Mouse (Mus musculus) forebrain, embryonic 12.5 days (tissue): ENCODE data around the gene Ide. TPM values are rescaled to one million over a fixed set of nuclear protein-coding genes. Genes with fewer than 3 reads are reported as not detected.
A peak's percentile ranks its signal among the peaks of the same experiment; 100 is the strongest.

ENCODE experiments used
- ATAC-seq: fragments of 200-750 bp; cut with Nextera tagmentation; 2 replicates; pipeline ENCODE4 v1.8.0; 2017; ENCODE audit warnings: moderate TSS enrichment; ENCODE audit not compliant: low FRiP score
- H3K27ac ChIP-seq: fragments of 300-500 bp; sonication (generic); 2 replicates; pipeline ENCODE4 v1.5.1; 2016; ENCODE audit warnings: mild to moderate bottlenecking
- H3K27me3 ChIP-seq: fragments of 300-500 bp; sonication (generic); 2 replicates; pipeline ENCODE4 v1.6.1; 2016; ENCODE audit warnings: mild to moderate bottlenecking
- H3K36me3 ChIP-seq: fragments of 300-500 bp; sonication (generic); replicated peaks from 2 replicates; pipeline ENCODE4 v1.6.1; 2016; ENCODE audit warnings: mild to moderate bottlenecking
- H3K4me1 ChIP-seq: fragments of 300-500 bp; sonication (generic); 2 replicates; pipeline ENCODE4 v1.6.1; 2016
- H3K4me2 ChIP-seq: fragments of 300-500 bp; sonication (generic); 2 replicates; pipeline ENCODE4 v1.6.1; 2016; ENCODE audit warnings: mild to moderate bottlenecking, moderate library complexity
- H3K4me3 ChIP-seq: fragments of 300-500 bp; sonication (generic); replicated peaks from 2 replicates; pipeline ENCODE4 v1.5.1; 2016; ENCODE audit warnings: mild to moderate bottlenecking
- H3K9ac ChIP-seq: fragments of 300-500 bp; sonication (generic); 2 replicates; pipeline ENCODE4 v1.6.1; 2016; ENCODE audit warnings: mild to moderate bottlenecking
- H3K9me3 ChIP-seq: fragments of 300-500 bp; sonication (generic); 2 replicates; pipeline ENCODE4 v1.6.1; 2016
- WGBS: fragments of 180-500 bp; shearing (Covaris S2); methylation state at CpG from one replicate; pipeline ENCODE4 v1.1.7; 2016; 5-methylcytosine and 5-hydroxymethylcytosine counted together
- polyA plus RNA-seq: library from polyadenylated mRNA; unstranded; fragments of >200 nt; fragmentation: Nextera tagmentation; extraction: Ambion mirVana; gene quantifications from 2 replicates; pipeline ENCODE4 v1.2.1, GENCODE M21; 2016

The Ide gene
- 53.1 and 56.2 TPM in 2 replicates for polyA plus RNA-seq

DNA sequence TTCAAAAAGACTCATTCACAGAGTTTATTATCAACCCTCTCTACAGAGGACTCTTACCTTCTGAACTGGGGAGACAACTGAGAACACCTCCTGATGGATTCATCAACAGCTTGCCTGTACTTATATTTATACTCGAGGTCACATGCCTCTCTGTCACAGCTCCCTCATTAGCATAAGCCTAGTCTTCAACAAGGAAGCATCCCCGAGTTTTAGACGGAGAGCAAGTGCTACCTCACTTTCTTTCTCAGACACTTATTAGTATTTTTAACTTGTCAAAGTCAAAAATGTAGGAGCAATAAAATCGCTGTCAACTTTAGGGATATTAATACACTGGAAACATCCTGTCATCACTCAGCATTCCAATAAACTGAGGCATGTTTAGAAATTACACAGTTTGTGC lies at the start of gene Ide:
TSS of gene Ide (minus strand) at position 101 of the 400 bp plus-strand sequence.
- H3K27ac ChIP-seq = no peak within 1 kb of the TSS
- no peak for ATAC-seq
- WGBS = 73% methylated on average over 4 of the region's 4 CpGs
- no peaks in the 10 kb centered on the region for H3K27me3 ChIP-seq
- H3K9me3 ChIP-seq = no peaks in the 10 kb centered on the region
- H3K4me1 ChIP-seq = no peaks in the 10 kb centered on the region
- H3K4me2 ChIP-seq = no peak within 1 kb of the TSS
- H3K9ac ChIP-seq = no peak within 1 kb of the TSS
- H3K36me3 ChIP-seq = no peaks in the 10 kb centered on the region
- no peak within 1 kb of the TSS for H3K4me3 ChIP-seq

DNA sequence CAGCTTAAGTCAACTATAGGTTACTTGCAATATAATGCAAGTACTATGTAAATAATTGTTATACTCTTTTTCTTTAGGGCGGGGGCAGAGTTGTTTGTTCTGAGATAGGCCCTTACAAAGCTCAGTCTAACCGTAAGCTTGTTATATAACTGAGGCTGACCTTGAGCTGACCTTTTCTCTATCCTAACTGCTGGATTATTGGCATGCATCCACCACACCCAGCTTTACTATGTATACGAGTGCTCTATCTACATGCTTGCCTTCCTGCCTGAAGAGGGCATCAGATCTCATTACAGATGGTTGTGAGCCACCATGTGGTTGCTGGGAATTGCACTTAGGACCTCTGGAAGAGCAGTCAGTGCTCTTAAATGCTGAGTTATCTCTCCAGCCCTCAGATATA lies 48.5 kb upstream of the Ide start:
- no peaks in the 10 kb centered on the region for H3K9me3 ChIP-seq
- H3K36me3 ChIP-seq = peaks cover 53% of the 10 kb centered on the region
- no peak overlapping the region for H3K4me2 ChIP-seq
- H3K27ac ChIP-seq = no peak overlapping the region
- no peaks in the 10 kb centered on the region for H3K4me1 ChIP-seq
- 83% methylated on average over 3 of the region's 3 CpGs for WGBS
- ATAC-seq = no peak
- H3K4me3 ChIP-seq = no peak overlapping the region
- no peak overlapping the region for H3K9ac ChIP-seq
- H3K27me3 ChIP-seq = no peaks in the 10 kb centered on the region

DNA sequence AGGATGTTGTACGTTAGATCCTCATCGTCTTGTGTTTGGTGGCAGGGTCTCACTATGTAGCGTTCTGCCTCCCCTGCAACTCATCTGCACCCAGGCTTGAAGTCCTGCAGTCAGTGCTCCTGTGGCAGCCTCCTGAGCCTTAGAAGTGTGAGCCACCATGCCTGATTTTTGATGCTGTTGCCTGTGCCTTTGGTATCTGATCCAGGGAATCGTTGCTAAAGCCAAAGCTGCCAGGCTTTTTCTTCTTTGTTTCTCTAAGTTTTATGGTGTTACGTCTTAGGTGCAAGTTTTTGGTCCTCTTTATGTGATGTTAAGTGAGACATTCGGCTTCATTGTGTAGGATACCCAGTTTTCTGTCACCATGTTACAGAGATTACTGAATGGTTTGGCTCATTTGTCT lies 41.2 kb upstream of the Ide start:
- Histone ChIP-seq H3K9ac (peak overlapping the region; percentile 33; the same call in 1 of the 2 replicates), H3K27ac (no peak overlapping the region)
- 82% methylated on average over 6 of the region's 6 CpGs for WGBS

DNA sequence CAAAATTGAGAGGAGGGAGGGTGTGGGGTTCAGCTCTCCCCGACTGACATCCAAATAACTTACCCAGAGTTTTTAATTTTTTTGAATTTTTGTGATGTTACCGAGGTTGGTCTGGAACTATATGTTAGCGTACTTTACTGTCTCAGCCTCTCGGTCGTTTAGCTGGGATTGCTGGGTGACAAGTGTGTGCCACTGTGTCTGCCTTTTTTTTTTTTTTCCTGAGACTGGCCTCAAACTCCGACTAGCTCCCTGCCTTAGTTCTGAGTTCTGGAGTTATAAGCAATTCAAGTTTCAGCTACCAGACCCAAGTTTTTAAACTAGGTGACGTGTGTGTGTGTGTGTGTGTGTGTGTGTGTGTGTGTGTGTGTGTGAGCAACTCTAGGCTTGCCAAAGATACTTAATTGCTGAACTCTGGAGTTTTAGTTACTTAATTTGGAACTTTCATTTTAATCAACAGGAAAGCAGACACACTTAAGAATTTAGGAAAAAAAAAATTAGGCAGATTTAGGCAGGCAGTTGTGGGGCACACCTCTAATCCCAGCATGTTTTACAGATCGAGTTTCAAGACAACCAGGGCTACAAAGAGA lies 39.8 kb upstream of the Ide start:
- Histone ChIP-seq H3K4me3 (peak overlapping the region; percentile 88), H3K4me1 (peaks cover 36% of the 10 kb centered on the region), H3K27ac (no peak overlapping the region), H3K4me2 (peak overlapping the region; percentile 65), H3K27me3 (no peaks in the 10 kb centered on the region), H3K36me3 (no peaks in the 10 kb centered on the region), H3K9me3 (no peaks in the 10 kb centered on the region), H3K9ac (peak overlapping the region; percentile 74)
- ATAC-seq = no peak
- WGBS = 26% methylated on average over 8 of the region's 8 CpGs

More for the DNA sequence above, 41.2 kb upstream of the Ide start:
- 0 out of 2 replicates have a peak overlapping the region, but pooled peaks have one; percentile 5 for H3K4me3 ChIP-seq
- no peaks in the 10 kb centered on the region for H3K27me3 ChIP-seq
- peak overlapping the region; percentile 26 for H3K4me2 ChIP-seq
- no peak for ATAC-seq
- 0 out of 2 replicates have a peak, but pooled peaks cover 5% of the 10 kb centered on the region for H3K36me3 ChIP-seq
- H3K4me1 ChIP-seq = peaks cover 36% of the 10 kb centered on the region
- H3K9me3 ChIP-seq = no peaks in the 10 kb centered on the region

DNA sequence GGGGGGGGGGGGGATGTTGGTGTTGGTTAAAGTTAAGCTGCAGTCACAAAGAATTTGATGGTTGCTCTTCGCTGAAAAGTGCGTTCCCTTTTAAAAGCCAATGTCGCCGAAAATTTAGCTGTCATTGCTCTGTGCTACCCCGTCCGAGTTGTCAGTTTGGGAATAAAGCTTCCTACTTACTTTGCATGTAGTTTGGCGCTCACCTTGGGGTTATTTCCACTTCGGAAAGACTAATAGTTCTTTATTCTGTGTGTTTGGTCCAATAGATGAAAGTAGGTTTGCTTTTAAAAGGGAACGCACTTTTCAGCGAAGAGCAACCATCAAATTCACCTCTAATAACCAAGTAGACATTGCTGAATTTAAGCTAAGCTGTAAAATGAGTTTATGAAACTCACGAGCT lies 39.2 kb upstream of the Ide start:
- Histone ChIP-seq H3K4me3 (peak overlapping the region; percentile 88), H3K9ac (peak overlapping the region; percentile 74), H3K4me1 (peaks cover 36% of the 10 kb centered on the region), H3K9me3 (no peaks in the 10 kb centered on the region), H3K27ac (peak overlapping the region; percentile 97; the same call in 1 of the 2 replicates), H3K36me3 (no peaks in the 10 kb centered on the region), H3K27me3 (no peaks in the 10 kb centered on the region), H3K4me2 (peak overlapping the region; percentile 65)
- 3% methylated on average over 11 of the region's 11 CpGs for WGBS
- ATAC-seq = no peak

DNA sequence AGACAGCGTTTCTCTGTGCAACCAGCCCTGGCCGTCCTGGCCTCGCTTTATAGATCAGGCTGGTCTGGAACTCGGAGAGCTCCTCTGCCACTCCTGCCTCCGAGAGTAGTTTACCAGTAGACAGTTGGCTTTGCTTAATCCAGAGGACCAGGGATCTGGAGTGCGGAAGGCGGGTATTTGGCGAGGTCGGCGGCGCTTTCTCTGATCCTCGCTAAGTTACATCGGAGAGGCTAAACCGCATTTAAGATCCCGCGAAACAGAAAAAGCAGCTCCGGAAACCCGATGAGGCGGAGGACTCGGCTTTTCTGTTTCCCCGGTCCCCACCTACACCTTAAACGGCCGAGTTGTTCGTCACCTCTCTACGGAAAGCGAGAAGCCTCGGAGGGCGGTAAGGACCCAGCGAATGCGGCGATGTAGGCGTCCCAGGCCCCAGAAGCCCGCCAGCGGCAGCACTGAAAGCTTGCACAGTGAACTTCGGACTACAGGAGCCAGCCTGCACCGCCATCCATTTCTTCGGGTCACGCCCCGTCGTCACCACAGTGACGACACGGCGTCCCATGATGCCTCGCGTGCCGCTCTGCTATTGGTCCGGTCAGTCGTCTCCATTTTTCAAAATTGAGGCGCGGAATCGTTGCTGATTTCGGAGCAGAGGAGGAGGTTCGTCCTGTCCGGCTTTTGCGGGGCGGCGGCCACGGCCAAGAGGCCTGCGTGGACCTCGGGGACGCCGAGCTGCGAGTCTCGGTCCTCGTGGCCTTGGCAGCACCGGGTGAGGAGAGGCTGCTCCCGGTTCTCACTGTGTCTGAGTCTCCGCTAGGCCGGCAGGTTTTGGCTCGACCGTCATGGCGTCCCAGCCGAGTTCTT lies 38.3 kb upstream of the Ide start, which contains the start of gene Kif11:
TSS of gene Kif11 (plus strand) at position 649 of the 861 bp plus-strand sequence.
- Histone ChIP-seq H3K4me3 (peak within 1 kb of the TSS; percentile 88), H3K27me3 (no peaks in the 10 kb centered on the region), H3K27ac (peak within 1 kb of the TSS; percentile 97), H3K9ac (peak within 1 kb of the TSS; percentile 74), H3K4me1 (peaks cover 36% of the 10 kb centered on the region), H3K4me2 (peak within 1 kb of the TSS; percentile 65), H3K9me3 (no peaks in the 10 kb centered on the region), H3K36me3 (no peaks in the 10 kb centered on the region)
- under 1% methylated on average over 73 of the region's 73 CpGs for WGBS
- ATAC-seq = peak; percentile 99

DNA sequence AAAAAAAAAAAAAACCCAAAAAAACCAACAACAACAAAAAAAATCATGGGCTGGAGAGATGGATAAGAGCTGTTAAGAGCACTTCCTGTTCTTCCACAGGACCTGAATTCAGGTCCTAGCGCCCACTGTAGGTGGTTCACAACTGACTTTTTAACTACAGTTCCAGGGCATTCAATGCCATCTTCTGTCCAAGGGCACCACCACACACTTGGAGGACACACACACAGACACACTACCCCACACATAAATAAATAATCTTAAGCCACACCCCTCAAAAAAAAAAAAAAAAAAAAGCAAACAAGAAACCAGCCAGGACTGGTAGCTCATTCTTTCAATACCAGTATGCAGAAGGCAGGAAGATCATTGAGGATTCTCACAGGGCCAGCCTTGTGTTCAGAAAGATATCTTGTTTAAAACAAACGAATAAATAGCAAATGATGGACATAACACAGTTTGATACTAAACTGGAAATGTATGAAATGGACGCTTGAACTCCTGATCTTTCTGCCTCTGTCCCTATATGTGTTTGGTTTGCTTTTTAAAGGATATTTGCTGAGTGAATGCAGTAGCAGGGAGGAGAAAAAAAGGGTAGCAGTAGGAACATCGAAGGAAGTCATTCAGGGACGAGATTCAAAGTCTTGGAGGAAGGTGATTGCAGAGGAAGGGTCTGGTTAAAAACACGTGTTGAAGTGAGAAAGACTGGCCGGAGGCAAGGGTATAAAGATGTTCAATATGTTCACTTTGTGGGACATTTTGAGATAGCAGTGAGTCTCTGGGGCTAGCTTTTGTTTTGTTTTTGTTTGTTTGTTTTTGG lies 37.5 kb upstream of the Ide start:
- no peaks in the 10 kb centered on the region for H3K27me3 ChIP-seq
- ATAC-seq = no peak

DNA sequence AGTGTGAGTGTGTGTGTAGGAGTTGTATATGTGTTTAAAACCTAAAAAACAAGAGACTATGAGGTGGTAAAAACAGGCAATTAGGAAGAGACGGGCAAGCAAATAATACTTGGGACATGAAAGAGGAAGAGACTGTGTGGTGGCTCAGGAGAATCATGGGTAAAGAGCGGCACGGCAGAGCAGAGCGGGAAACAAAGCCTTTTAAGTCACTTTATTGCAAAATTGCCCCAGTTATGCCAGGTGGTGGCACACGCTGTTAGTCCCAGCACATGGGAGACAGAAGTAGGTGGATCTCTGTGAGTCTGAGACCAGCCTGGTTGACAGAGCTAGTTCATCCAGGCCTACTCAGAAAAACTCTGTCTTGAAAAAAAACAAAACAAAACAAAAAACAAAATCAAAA lies 32.7 kb upstream of the Ide start:
- H3K36me3 ChIP-seq = no peaks in the 10 kb centered on the region
- no peaks in the 10 kb centered on the region for H3K9me3 ChIP-seq
- H3K4me3 ChIP-seq = no peak overlapping the region
- H3K9ac ChIP-seq = no peak overlapping the region
- no peak overlapping the region for H3K27ac ChIP-seq
- no peaks in the 10 kb centered on the region for H3K27me3 ChIP-seq
- ATAC-seq = no peak
- H3K4me1 ChIP-seq = peaks cover 6% of the 10 kb centered on the region
- H3K4me2 ChIP-seq = no peak overlapping the region
- WGBS = 92% methylated on average over 5 of the region's 5 CpGs

More for the DNA sequence above, 37.5 kb upstream of the Ide start:
- Histone ChIP-seq H3K9me3 (no peaks in the 10 kb centered on the region), H3K4me3 (peak overlapping the region; percentile 88), H3K9ac (peak overlapping the region; percentile 74), H3K4me1 (peaks cover 30% of the 10 kb centered on the region), H3K27ac (peak overlapping the region; percentile 97), H3K4me2 (peak overlapping the region; percentile 65), H3K36me3 (no peaks in the 10 kb centered on the region)
- WGBS = 24% methylated on average over 7 of the region's 7 CpGs

DNA sequence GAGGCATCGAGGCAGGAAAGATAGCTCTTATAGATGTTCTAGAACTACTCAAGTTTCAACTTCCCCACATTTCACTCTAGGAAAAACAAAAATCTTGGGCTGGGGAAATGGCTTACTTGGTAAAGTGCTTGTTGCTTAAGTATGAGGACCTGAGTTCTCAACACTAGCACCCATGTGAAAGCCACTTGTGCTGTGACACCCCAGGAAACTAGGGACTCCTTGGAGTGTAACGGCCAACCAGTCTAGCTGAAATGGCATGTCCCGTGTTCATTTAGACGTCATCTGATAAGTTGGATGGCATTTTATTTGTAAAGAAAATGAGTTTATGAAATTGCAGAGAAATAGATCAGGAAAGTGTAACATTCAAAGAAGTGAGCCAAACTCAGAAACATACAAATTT lies 32.3 kb upstream of the Ide start:
- 90% methylated on average over 4 of the region's 4 CpGs for WGBS
- H3K4me1 ChIP-seq = peaks cover 1% of the 10 kb centered on the region; the same call in 1 of the 2 replicates
- H3K27ac ChIP-seq = no peak overlapping the region
- no peaks in the 10 kb centered on the region for H3K27me3 ChIP-seq
- H3K36me3 ChIP-seq = no peaks in the 10 kb centered on the region
- no peak overlapping the region for H3K9ac ChIP-seq
- H3K9me3 ChIP-seq = no peaks in the 10 kb centered on the region
- H3K4me2 ChIP-seq = no peak overlapping the region
- ATAC-seq = no peak
- H3K4me3 ChIP-seq = no peak overlapping the region

DNA sequence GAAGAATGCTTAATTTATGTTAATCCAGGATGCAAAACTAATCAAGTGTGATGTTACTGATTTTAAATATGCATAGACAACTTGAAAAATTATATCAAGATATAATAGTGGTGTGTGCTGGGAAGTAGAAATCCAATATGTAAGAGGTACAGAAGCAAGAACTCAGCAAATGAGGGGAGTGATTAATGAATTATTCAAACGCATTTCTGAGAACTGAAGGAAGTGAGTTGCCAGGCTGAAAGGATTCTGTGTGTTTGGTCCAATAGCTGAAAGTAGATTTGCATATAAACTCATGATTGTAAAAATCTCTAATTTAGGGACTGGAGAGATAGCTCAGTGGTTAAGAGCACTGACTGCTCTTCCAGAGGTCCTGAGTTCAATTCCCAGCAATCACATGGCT lies 31.3 kb upstream of the Ide start:
- H3K4me3 ChIP-seq = no peak overlapping the region
- H3K27ac ChIP-seq = no peak overlapping the region
- no peak overlapping the region for H3K9ac ChIP-seq
- no peak for ATAC-seq
- H3K27me3 ChIP-seq = no peaks in the 10 kb centered on the region
- H3K4me1 ChIP-seq = no peaks in the 10 kb centered on the region
- H3K4me2 ChIP-seq = no peak overlapping the region
- H3K36me3 ChIP-seq = no peaks in the 10 kb centered on the region
- WGBS = 59% methylated on average over 1 of the region's 1 CpGs
- H3K9me3 ChIP-seq = no peaks in the 10 kb centered on the region

DNA sequence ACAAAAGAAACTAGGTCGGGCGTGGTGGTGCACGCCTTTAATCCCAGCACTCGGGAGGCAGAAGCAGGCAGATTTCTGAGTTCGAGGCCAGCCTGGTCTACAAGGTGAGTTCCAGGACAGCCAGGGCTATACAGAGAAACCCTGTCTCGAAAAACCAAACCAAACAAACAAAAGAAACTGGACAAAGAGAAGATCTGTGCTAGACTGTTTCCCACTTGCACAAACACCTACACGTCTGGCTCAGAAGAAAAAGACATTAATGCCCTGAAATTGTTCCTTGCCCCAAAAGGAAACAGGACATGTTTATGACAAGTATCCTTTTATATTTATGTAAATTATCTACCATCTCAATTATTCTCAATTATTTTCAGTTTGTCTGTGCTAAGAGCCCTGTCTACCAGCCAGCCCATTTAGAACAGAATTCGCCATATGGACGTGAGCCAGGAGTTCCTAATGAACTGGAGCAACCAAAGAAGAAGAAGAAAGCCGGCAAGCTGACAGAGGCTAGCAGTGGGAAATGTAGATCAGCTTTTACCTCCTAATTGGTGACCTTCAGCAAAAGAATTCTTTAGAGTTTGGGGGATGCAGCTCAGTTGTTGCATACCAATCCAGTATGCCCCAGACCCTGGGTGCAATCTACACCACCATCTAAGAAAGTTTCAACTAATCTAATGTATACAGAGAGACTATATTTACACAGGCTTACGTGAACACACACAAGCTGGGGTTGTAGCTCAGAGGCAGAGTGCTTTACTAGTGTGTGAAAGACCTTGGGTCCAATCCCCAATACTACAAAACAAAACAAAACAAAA lies 25.7 kb upstream of the Ide start:
- no peak overlapping the region for H3K4me3 ChIP-seq
- no peak overlapping the region for H3K9ac ChIP-seq
- no peaks in the 10 kb centered on the region for H3K27me3 ChIP-seq
- peak; percentile 73; the same call in 1 of the 2 replicates for ATAC-seq
- H3K27ac ChIP-seq = 0 out of 2 replicates have a peak overlapping the region, but pooled peaks have one; percentile 46
- no peaks in the 10 kb centered on the region for H3K36me3 ChIP-seq
- H3K4me2 ChIP-seq = no peak overlapping the region
- 0 out of 2 replicates have a peak, but pooled peaks cover 3% of the 10 kb centered on the region for H3K4me1 ChIP-seq
- no peaks in the 10 kb centered on the region for H3K9me3 ChIP-seq
- 64% methylated on average over 11 of the region's 11 CpGs for WGBS
